Mouse (Mus musculus): ENCODE measurements at regions not wholly inside any gene's neighbourhood (a gene's known extent, or its start where the extent isn't known, plus 50 kb on each side); places are given as distances from the start of the nearest gene placed in this dataset.

DNA sequence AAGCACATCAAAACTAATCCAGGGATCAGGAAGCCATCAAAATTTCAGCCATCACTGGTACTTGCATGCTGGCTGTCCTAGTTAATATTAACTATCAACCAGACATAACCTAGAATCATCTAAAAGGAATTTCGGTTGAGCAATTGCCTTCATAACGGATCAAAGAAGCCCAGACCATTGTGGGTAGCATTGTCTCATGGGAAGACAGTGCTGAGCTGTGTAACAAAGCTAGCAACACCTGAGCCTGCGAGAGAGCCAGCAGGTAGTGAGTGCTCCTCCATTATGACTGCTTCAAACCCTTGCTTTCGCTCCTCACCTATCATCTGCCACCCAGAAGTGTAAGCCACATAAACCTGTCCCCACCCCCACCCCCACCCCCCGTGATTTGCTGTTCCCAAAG lies 169.6 kb upstream of the Fat1 start:
- no peak for DNase-seq

DNA sequence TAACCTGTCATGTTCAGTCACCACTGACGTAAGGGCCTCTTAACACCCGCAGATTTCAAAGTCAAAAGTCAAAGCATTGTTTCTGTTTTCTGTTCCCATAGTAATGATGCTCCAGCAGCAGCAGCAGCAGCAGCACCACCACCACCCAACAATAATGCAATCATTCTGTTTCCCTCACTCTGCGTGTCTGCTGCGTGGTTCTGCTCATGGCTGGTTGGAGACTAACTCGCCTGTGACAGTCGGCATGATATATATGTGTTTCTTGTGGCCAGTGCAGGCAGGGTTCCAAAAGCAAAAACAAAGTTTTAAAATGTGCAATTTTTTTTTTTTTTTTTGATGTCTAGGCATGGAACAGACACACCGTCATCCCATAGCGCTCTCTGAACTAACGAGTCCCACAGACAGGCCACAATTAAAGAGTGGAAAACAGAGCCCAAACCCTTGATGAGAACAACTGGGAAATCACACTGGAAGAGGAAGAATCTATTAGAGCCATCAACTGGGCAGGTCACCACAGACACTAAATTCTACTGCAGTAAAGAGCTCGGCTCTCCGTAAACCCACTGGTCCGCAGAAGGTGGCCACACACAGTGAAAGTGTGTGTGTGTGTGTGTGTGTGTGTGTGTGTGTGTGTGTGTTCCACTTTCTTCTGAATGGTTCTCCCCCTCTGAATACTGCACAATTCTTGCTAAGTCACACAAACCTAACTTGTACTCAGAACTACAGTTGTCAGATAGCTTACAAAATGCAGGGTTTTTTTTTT lies 169.0 kb upstream of the Fat1 start:
- no peak for DNase-seq

DNA sequence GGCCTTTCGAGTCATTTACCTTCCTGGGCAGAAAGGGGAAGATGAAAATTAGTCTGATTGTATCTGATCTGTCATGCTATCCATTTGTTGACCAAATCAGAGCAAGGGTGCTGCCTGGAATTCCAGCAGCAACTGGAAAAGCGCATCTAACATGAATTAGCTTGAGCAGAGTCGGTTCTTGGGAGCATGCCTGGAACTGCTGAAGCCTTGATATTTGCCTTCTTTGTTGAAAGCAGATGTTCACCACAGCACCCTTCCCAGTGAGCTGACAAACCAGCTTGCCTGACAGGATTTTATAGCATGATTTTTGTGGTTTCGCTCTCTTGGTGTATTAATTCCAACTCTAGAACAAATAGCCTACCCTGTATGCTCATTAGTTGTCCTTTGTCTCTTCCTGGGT lies 168.0 kb upstream of the Fat1 start:
- DNase-seq: no peak

DNA sequence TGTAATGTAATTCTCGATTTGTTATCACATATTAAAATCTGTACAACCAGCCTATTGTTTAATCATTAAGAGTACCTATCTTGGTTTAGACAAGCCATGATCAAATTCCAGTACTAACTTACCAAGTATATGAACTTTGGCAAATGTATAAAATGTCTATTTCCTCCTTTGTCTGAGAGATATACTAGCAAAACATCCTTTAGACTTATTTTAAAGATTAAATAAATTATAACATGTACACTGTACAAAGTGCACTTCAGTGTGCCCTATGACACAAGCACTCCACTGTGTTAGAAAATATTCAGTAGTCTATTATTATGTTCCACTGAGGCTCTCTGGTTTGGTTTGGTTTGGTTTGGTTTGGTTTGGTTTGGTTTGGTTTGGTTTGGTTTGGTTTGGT lies 156.0 kb upstream of the Fat1 start:
- no peak for DNase-seq

DNA sequence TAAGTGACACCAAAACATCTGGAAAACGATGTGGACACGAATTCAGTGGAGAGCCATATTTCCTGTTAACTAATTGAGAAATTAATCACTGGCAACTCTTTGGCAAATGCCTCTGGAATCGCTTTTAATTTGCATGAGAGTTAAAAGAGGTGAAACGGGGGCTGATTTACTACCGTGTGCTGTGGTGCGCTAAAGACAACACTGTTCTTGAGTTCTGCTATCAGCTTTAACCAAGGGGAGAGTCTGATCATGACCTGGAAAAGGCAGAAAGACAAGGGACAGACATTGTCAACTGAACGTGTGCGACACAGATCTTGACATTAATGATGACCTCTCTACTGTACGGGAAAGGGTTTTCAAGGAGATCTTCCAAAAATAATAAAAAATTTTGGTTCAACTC lies 152.8 kb upstream of the Fat1 start:
- no peak for DNase-seq

DNA sequence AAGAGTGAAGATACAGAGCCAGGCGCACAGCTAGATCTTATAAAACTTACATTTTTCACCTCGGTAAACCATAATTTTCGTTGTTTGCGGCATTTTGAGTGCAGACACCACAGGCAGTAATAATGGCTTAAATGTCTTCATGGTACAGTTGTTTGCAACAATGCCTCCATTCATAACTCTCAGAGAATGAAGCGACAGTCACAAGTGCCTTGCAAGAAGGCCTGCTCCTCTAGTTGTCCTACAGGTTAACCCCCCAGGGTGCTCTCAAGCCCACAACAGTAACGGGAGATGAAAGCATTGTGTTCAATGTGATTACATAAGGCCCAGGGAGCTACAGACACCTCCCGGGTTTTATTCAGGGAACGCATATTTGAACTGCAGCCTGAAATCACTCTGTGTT lies 150.1 kb upstream of the Fat1 start:
- no peak for DNase-seq

DNA sequence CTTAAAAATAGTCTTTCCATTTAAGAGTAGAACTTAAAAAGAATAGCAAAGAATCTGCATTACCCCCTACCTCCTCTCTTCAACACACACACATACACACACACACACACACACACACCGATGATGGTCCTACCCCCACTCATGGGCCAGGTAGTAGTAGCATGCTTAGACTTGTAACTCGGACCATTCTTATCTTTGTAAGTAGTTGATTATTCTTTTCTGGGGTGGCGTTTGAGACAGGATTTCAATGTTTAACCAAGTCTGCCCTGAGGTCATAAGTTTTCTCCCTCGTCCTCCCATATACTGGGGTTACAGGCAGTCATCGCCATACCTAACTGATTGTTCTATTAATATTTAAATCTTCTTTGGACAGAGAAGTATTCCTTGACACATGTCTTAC lies 148.5 kb upstream of the Fat1 start:
- DNase-seq: no peak

DNA sequence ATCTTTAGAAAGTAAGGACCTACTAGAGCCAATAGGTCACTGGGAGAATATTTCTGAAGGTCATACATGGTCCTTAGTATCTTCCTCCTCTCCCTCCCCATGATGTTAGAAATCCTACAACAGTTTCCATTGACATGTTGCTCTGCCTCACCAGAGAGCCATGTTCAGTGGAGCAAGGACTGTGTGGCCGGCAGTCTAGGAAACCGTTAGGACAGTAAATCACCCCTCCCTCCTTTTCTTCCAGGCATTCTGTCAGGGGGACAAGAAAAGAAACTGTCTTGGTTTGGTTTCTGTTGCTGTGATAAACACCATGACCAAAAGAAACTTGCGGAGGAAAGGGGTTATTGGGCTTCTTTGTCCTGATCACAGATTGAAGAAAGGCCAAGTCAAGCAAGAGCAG lies 147.0 kb upstream of the Fat1 start:
- no peak for DNase-seq

DNA sequence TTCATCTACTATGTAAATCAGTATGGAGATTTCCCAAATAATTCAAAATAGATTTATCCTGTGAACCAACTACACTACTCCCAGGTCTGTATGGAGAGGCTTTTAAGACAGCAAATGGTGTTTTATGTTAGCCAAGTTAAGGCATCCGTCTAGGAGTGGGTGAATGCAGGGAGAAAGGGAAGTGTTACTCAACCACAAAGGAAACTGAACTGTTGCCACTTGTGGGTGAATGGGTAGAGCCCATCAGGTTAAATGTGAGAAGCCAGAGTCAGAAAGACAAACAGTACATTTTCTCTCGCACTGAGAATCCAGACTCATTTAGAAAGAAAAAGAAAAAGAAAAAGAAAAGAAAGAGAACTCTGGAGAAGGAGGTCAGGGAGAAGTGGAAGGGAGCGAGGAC lies 135.7 kb upstream of the Fat1 start:
- DNase-seq: no peak

DNA sequence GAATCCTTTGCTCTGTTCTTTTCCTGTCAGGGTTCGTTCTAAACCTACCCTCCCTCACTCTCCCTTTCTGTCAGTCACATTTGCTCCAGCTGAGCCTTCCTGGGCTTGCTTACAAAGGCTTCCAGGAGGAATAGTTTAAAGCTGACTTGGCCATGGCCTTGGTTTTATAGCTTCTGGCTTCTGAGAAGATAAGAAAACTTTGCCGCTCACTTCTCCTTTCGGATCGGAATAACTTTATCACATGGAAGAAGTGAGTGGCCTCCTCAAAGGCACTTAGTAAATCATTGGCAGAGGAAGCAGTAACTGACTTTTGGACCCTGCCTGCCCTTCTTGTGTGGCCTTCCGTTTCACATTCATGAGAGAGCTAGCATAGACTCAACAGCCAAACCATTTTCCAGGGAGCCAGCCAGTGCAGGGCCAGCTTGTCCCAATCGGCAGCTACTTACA lies 134.4 kb upstream of the Fat1 start:
- no peak for DNase-seq

DNA sequence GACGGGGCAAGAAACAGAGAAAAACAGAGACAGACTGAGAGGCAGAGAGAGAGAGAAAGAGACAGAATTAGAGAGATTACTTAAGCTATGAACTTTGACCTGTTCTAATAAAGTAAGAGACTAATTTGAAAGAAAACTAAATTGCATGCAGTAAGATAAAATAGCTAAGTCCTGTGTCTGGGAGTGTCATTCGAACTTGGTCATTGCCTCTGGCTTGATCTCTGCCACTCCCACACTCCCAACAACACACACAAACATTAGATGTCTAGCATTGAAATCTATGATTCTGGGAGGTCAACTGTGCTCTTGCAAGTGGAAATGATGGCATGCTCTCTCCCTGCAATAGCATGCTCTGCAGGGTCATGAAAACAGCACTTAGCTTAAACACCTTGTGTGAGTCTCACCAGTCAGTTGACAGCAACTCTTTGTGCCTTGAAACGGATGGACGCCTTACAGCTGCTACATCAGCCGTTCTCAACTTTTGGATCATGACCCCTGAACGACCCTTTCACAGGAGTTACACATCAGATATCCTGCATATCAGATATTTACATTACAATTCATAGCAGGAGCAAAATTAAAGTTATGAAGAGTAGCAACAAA lies 133.5 kb upstream of the Fat1 start:
- DNase-seq: no peak

DNA sequence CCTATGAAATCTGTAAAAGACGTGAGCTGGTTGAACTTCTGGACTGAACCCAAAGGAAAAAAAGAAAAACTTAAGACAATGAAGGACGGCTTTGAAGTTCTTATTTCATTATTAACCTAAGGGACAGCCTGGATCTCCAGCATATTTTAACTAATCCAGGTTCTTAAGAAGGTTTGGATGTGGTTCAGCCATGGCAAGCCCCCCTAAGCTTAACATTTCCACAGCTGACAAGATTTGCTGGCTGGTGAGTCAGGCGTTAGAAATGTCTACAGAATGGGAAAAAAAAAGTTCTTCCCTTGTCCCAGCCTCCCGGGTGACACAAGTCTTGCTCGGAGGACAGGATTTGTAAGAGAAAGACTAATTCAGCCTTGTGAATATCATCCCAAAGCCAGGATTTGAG lies 132.9 kb upstream of the Fat1 start:
- no peak for DNase-seq

DNA sequence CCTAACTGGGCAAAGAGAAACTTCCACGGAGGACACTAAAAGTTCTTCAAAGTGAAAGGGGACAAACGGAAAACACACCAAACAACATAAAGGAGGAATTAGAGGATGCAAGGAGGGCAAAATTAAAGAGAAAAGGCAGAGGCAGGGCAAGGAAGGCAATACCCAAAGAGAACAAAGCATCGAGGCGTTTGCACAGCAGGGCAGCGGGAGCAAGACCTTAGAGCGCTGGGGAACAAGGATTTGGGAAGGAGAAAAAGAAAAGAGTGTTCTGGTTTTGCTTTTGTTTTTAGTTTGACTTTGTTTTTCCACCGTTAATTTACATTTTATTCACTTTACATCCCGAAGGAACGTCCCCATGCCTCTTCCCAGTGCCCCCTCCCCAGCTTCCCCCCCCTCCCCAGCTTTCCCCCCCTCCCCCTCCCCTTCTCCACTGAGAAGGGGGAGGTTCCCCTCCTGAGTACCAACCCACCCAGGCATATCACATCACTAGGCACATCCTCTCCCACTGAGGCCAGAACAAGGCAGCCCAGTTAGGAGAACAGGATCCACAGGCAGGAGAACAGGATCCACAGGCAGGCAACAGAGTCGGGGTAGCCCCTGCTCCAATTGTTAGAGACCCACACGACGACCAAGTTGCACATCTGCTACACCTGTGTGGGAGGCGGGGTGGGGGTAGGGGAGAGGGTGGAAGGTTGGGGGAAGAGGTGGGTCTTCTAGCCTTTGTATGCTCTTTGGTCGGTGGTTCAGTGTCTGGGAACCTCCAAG lies 130.7 kb upstream of the Fat1 start:
- no peak for DNase-seq

DNA sequence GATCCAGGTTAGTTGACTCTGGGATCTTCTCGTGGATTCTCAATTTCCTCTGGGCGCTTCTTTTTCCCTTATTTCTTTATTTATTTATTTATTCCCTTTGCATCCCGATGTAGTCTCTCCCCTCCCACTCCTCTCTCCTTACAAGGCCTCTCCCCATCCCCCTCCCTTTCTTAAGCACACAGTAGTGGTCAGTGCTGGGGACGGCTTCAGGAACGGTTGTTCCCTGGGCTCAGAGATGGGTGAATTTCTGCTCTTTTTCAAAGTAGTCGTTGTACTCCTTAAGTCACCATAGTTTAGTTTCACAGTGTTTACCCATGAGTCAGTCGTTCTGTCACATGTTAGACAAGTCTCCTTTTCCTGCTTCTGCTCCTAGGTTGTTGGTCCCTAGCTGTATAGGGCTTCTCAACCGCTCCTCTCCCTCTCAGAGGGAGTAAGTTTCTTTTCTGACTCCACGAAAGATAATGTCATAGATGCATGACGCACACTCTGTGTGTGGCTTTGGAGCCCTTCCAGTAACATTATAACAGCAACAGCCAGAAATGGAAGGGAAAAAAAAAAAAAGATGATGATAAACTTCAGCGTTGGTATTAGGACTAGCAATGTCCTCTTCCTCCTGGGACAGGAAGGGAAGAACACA lies 129.9 kb upstream of the Fat1 start:
- no peak for DNase-seq

DNA sequence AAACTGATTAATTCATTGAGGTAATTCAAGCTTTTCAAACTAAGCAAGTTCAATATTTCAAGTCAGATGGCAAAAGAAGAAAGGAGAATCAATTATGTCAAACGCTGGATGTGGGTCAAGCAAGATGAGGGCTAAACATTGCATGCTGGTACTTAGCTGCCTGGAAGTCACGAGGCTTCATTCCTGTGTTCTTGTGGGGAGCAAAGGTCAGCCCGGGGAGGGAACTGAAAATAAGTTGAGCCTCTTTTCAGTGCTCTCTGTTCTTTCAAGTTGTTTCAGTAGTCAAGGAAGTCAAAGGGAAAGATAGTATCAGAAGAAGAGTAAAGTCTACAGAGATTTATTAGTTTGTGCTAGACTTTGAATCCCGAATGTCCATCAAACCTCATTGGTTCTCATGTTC lies 122.9 kb upstream of the Fat1 start:
- no peak for DNase-seq

DNA sequence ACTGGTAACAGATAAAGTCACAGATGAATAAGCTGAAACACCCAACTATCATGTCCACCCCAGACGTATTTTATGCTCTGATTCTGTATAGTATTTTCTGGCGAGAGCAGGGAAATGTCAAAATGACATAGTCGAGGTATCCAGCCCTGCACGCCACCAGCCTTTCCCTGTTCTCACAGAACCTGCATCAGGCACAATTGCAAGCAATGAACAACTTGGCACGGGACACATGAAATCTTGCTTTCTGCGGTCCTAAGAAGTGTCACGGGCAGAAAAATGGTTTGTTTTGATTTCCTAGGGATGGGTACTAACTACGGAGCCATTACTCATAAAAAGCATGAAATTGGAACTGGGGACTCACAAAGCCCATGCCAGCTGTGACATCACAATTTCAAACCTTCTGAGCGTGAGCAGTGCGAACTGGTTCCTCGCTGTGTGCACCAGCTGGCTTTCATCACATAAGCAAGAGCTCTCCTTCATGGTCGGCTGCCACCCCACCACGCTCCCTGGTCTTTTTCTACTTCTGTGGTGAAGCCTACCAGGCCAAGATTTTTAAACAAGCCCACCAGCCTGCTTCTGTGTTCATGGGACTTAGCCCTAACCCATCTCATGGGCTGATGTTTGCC lies 117.6 kb upstream of the Fat1 start:
- DNase-seq: peak; percentile 41

DNA sequence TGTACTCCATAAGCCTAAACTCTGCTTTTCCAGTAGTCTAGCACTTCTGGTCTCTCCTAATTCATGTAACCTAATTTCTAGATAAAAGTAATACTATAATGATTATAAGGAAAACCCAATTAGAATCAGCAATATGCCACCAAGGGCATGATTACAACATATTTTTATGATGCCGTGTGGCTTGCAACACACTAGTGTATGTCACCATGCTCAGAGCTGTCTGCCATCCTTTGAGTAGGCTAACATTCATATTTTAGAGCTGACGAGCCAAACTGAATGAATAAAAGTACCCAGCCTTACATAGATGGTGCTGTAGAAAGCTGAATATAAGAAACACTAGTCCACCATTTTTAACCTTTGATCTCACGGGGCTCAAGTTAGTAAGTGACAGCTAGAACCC lies 116.0 kb upstream of the Fat1 start:
- DNase-seq: no peak

DNA sequence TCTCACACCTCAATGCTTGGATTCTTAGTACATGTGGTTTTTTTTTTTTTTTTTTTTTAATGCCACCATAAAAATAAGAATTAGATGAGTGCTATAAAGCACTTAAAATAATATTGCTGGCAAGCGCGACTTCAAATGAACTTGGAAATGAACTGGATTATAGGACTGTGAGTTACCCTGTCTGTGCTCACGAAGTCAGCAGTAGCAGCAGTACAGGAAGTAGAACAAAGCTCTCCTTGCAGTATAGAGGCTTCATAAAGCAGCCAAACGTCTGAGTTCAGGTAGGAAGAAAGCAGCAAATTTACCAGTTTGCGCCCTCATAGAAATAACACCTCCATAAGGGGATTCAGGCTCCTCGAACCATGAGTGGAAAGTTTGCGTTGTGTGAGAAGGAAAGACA lies 115.6 kb upstream of the Fat1 start:
- no peak for DNase-seq

DNA sequence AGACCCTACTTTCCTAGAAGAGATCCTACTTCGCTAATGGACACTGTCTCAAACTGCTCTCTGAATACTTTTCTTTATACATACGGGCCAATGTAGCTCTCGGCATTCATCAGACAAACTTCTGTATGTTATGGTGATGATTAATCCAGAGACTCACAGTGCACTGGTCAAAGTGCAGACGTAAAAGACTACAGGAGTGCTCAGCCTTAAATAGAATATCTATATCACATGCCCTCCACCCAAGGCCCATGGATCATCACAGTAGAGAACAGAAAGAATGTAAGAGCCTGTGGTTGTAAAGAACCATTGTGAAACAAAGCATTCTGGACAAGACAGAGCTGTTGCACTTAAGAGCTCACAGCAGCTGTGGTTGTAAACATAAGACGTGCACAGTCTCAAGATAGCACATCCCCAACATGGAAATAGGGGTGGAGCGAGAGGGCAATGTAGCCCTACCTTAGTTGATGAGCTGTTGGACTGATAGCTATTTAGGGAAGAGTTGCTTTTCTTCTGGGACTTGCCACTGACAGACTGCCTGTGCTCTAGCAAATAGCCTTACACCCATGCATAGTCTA lies 110.0 kb upstream of the Fat1 start:
- no peak for DNase-seq

DNA sequence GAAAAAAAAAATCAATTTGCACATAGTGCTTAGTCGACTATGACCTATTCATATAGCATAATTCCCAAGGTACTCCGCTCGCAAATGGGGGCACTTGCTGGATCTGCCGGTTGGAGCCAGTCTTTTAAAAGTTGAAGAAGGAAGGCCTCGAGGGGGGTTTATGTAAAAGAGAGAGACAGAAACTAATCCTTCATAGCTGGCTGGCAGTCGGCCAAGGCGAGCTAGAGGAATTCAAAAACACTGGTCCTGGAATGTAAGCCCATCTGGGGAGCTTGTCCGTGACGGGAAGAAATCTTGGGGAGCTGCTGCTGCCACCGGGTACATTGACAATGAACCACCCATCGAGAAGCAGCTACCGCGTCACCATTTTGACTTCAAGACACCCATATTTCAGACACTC lies 108.3 kb upstream of the Fat1 start:
- peak; percentile 16 for DNase-seq

DNA sequence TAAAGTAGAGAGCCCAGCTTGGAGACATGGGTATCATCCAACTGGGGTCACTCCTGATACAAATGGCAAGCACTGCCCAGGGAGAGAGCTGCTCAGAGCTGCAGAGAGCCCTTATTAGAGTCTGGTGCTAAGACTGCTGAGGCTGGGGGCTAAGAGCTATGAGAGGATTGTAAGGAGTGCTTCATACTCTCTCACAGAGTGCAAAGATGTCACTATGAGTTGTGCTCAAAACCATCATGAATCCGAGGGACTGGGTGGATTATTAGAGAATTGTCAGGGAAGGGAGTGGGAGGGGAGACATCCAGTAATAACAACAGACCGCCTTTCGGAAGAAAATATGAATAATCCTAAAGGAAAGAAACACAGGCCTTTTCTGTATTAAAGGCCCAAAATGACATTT lies 107.2 kb upstream of the Fat1 start:
- DNase-seq: no peak

DNA sequence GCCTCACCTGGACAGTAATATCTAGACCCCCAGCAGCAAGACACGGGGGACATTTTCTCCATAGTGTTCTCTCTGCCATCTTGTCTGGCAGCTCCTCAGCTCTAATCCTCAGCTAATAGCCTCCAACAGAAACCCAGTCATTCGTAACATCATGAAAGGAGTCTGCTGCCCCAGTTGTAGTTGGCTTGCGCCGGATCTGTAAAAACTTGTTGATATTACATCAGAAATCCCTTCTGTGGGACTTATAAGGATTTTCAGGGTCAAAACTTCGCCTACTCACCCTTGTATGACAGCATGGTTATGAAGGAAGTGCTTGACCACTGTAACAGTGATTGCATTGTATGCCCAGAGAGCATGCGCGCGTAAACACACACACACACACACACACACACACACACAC lies 96.8 kb upstream of the Fat1 start:
- no peak for DNase-seq

All from cerebellum, adult 11-12 months (tissue).